Mouse (Mus musculus) bone marrow, adult 2 months (tissue): Measurements from ENCODE around the gene March7.

Experiments
- CTCF ChIP-seq: fragments of 200-500 bp; IDR thresholded peaks from 2 replicates; pipeline ENCODE4 v1.5.1; 2011; ENCODE audit warnings: low read length, control low read depth; ENCODE audit not compliant: control insufficient read depth, insufficient read depth
- POLR2A ChIP-seq: fragments of 200-500 bp; IDR thresholded peaks from 2 replicates; pipeline ENCODE4 v1.6.1; 2011; ENCODE audit warnings: low read depth, mild to moderate bottlenecking, control low read depth, low read length, borderline replicate concordance; ENCODE audit not compliant: control insufficient read depth

- TF ChIP-seq POLR2A (no peak), CTCF (no peak)
Measured at GRCm38 (mm10) chr2:60233147-60233546, 23.5 kb downstream of the March7 start.
